Mouse (Mus musculus): ENCODE measurements at regions not wholly inside any gene's neighbourhood (a gene's known extent, or its start where the extent isn't known, plus 50 kb on each side); places are given as distances from the start of the nearest gene placed in this dataset.

- no peak for DNase-seq
These were observed 101.5 kb upstream of the Cypt1 start for GRCm38 (mm10) chrX:16421159-16421558.

GRCm38 (mm10) chrX:16421663-16422062, 101.0 kb upstream of the Cypt1 start:
- DNase-seq: no peak

DNA sequence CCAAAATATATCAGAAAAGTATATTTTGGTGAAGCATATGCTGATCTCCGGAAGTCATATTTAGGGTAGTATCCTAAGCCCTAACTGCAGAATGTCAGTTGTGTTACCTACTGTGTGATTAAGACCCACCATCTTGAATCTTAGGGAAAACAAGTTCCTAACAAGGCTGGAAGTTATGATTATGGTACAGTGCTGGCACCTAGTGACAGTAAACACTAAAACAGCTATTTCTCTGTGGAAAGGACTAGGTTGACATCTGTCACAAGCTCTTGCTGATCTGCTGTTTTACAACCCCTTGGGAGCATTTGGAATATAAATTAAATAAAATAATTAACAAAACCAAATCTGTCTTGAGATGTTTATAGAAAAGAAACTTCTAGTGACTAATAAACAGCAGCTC, 84.6 kb upstream of the Cypt1 start:
- no peak for DNase-seq

DNA sequence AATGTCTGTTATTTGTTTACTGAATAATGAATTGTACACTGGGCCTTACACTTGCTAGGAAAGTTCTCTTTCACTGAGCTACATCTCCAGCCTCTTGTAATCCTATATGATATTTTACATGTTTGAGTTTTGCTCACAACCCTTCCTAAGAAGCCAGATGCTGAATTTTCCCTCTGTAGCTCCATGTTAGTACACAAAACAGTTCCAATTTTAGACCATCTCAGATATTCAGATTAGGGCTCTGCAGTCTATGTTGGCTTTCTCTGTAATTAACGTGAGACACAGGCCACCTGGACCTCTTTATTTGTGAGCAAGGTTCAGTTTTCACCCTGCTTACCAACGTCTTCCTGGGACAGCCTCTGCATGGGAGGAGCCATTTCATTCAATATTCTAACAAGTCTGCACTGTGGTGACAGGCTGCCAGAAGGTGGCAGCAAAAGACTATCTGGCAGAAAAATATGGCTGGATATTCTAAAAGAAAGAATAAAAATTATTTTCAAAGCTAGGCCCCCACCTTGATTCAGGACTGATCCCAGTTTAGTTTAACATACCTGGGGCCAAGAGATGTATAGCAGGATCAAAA, 72.1 kb upstream of the Cypt1 start:
- DNase-seq: peak; percentile 3

Measured in cerebellum, adult 11 months (tissue).